Mouse (Mus musculus): Measurements from ENCODE around the gene 3110040M04Rik.
"Not testable (repeated sequence)": the region's sequence is repeated elsewhere in the genome, so short reads cannot be mapped to it uniquely, and the experiment has no call there.

3110040M04Rik gene

GRCm38 (mm10) chr1:151192739-151193138, 11.2 kb upstream of the 3110040M04Rik start:
- DNase-seq (ENCODE audit: low spot score) = not testable (repeated sequence)

DNA sequence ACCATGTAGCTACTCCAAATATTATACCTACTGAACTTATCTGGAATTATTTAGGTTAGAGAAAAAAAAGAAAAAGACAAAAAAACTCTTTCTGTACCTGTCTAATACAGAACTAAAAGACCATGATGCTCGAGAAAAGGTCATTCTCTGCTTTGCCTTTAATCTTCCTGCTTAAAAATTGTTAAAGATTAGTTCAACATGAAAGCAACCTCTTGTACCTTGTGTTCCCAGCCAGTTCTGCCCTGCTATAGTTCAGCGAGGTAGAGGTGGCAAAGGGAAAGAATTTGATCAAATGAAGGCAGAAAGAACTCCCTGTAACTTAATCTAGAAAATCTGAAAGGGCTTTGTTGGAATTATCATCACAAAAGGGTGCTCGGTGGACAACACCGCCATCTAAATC, 7.9 kb upstream of the 3110040M04Rik start:
- DNase-seq (ENCODE audit: low spot score) = not testable (repeated sequence)

GRCm38 (mm10) chr1:151196690-151197089, 7.2 kb upstream of the 3110040M04Rik start:
- DNase-seq (ENCODE audit: low spot score) = not testable (repeated sequence)

DNA sequence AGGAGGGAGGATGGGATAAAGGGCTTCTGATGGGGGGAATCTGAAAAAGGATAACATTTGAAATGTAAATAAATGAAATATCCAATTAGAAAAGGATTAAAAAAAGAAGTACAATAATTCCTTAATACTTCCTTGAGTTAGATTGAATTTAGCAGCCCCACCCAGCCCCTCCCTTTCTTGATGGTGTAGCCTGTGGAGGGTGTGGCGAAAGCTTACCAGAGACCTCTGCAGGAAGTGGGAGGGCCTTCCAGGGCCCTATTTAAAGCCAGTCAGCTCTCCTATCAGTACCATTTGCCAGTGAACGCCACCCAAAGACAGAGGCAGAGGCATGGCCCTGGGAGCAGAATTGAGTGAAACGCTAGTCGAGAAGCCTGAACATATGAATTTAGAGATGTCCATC, 5.8 kb upstream of the 3110040M04Rik start, which contains the start of gene Gm47995:
Gene Gm47995, plus strand, starts transcription at position 329 of the 400 bp plus-strand sequence.
- DNase-seq (ENCODE audit: low spot score) = not testable (repeated sequence)

GRCm38 (mm10) chr1:151200620-151201019, 3.3 kb upstream of the 3110040M04Rik start:
- not testable (repeated sequence) for DNase-seq (ENCODE audit: low spot score)

DNA sequence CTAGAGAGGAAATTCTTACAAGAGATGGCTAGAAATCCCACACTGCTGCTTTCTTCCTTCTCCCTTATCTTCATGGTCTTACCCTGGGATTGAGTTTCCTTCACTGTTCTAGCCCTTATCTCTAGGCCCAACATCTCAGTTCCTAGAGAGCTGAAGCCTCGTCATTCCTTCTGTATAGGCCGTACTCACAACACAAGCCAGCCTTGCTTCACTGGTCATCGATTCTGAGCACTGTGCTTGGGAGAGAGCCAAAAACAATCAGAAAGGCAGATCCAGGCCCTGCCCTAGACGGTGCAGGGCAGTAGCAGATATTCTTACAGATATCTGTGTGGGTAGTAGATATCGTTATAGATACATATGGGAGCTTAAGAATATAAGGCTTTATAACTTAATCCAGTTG, 1.1 kb upstream of the 3110040M04Rik start:
- not testable (repeated sequence) for DNase-seq (ENCODE audit: low spot score)

DNA sequence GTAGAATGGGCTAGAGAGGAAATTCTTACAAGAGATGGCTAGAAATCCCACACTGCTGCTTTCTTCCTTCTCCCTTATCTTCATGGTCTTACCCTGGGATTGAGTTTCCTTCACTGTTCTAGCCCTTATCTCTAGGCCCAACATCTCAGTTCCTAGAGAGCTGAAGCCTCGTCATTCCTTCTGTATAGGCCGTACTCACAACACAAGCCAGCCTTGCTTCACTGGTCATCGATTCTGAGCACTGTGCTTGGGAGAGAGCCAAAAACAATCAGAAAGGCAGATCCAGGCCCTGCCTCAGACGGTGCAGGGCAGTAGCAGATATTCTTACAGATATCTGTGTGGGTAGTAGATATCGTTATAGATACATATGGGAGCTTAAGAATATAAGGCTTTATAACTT, 4.6 kb downstream of the 3110040M04Rik start:
- DNase-seq (ENCODE audit: low spot score) = not testable (repeated sequence)

GRCm38 (mm10) chr1:151208944-151209343, 5.0 kb downstream of the 3110040M04Rik start:
- DNase-seq (ENCODE audit: low spot score) = not testable (repeated sequence)

DNA sequence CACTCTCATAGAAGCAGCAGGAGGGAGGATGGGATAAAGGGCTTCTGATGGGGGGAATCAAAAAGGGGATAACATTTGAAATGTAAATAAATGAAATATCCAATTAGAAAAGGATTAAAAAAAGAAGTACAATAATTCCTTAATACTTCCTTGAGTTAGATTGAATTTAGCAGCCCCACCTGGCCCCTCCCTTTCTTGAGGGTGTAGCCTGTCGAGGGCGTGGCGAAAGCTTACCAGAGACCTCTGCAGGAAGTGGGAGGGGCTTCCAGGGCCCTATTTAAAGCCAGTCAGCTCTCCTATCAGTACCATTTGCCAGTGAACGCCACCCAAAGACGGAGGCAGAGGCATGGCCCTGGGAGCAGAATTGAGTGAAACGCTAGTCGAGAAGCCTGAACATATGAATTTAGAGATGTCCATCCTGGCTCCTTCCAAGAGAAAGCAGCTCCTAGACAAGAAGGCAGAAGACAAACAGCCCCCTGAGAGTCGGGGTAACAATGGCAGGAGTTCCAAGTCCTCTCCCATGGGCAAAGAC, 6.0 kb downstream of the 3110040M04Rik start, which contains the start of gene Gm47996:
Gene Gm47996, plus strand, starts transcription at position 308 of the 532 bp plus-strand sequence.
- DNase-seq (ENCODE audit: low spot score) = not testable (repeated sequence)

DNA sequence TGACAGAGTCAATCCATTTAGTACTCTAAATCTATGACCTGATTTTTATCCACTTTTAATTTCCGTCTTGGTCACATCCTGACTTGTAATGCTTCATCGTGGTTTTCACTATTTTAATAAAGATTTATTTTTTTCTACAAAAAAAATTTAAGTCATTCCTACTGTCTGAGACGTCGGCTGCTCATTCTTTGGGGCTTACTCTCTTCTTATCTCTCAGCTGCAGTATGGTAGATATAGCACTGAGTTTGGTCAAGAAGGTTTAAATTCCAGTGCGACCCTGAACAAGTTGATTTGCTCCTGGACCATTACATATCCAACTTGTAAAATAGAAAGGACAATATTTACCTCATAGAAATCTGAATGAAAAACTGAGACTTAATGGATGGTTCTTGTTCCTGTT, 7.7 kb downstream of the 3110040M04Rik start:
- DNase-seq (ENCODE audit: low spot score) = not testable (repeated sequence)

DNA sequence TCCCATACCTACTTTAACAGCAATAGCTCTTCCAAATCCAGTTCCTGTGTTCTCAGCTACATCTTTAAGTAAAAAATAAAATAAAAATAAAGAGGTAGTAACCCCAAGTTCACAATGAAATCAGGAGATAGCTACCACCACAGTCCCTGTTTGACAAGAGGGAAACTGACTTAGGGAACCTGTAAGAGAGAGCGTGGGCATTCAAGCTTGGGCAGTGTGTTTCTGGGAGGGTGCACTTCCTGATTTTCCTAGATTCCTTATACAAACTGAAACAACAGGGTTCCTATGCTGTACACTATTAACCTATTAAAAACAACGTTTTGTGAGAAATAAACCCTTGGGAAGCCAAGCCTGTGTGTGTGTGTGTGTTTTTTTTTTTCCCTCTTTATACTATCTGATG, 10.9 kb downstream of the 3110040M04Rik start:
- DNase-seq (ENCODE audit: low spot score) = no peak

DNA sequence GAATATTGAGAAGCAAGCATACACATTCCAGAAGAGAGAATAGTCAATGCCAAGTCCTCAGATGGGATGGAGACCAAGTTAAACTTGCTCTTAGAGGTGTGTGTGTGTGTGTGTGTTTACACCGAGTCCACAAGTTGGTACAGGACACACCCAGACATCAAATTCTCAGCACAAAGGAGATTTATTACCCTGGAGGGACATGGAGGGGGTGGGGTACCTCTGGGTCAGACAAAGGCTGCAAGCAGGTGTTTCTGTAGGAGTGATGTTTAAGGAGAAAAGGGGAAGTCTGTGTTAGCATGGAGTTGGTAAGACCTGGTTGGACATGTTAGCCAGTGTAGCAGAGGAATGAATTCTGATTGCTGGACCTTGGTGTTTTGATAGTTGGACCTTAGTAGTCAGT, 12.1 kb downstream of the 3110040M04Rik start:
- DNase-seq (ENCODE audit: low spot score) = no peak

DNA sequence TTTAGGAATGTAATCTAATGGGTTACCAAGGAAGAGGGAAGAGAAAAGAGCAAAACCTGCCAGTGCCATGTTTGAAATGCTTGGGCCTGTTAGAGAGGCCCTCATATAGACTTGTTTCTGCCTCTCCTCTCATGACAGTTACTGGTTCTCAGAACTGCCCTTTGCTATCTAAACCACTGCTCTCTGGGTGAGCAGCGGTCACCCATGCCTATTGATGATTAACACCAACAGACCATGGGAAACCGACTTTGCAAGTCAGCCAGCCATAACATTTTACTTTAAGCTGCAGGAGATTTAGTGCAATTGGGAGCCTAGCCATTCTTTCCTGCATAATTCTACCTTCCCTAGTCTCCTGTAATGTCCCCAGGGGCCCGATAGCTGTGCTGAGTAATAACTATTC, 12.5 kb downstream of the 3110040M04Rik start:
- no peak for DNase-seq (ENCODE audit: low spot score)

GRCm38 (mm10) chr1:151219045-151219444, 15.1 kb downstream of the 3110040M04Rik start:
- DNase-seq (ENCODE audit: low spot score) = no peak

GRCm38 (mm10) chr1:151220098-151220497, 16.2 kb downstream of the 3110040M04Rik start:
- DNase-seq (ENCODE audit: low spot score) = no peak

GRCm38 (mm10) chr1:151222561-151223267, 18.8 kb downstream of the 3110040M04Rik start:
- DNase-seq (ENCODE audit: low spot score) = no peak

GRCm38 (mm10) chr1:151223377-151223776, 19.5 kb downstream of the 3110040M04Rik start:
- DNase-seq (ENCODE audit: low spot score) = no peak

- no peak for DNase-seq (ENCODE audit: low spot score)
These were observed 20.6 kb downstream of the 3110040M04Rik start for GRCm38 (mm10) chr1:151224536-151224935.

- no peak for DNase-seq (ENCODE audit: low spot score)
These were observed 23.6 kb downstream of the 3110040M04Rik start for GRCm38 (mm10) chr1:151227506-151227905.

DNA sequence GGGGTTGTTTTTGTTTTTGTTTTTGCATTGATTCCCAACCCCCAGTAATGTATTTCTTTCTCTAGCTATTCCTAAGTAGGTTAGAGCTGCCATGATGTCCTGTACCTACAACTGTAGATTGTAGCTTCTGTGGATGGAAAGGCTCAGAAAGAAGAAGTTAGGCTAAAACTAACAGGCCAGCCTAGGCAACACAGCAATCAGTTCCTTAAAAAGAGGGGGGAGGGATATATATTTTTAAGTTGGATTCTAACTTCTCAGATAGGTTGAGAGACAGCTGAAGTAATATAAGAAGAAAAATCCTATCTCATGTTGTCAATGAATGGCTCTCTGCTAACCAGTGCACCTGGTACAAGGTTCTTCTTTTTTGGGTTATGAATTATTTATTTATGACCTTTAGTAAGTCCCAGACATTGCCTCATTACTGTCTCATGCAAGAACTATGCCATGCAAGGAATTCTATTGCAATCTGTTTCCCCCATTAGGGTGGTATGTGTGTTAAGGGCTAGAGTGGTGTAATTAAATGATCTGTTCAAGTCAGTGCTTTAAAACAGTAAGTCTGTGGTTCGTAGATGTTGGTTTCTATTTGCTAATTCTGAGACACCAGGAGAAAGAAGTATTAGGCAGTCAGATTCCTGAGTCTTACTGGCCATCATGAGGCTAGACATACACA, 24.5 kb downstream of the 3110040M04Rik start:
- no peak for DNase-seq (ENCODE audit: low spot score)

DNA sequence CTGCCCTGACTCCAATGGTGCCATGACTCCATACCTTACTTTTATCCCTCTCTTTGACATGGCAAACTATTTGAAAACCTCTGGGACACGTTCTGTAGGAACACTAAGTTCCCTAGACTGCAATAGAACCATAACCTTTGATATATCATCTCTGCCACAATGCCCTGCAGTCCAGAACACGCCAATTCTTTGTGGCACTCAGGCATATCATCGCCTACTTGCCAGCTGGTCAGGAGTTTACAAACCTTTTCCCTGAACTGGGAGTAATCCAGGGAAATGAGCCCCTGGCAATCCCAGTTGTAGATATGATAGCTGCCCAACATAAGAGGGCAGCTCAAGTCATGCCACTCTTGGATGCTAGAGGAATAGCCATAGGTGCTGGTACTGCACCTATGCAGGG, 28.4 kb downstream of the 3110040M04Rik start:
- DNase-seq (ENCODE audit: low spot score) = no peak

- no peak for DNase-seq (ENCODE audit: low spot score)
These were observed 29.8 kb downstream of the 3110040M04Rik start for GRCm38 (mm10) chr1:151233756-151234155.

- no peak for DNase-seq (ENCODE audit: low spot score)
These were observed 31.7 kb downstream of the 3110040M04Rik start for GRCm38 (mm10) chr1:151235574-151235973.
